Mouse (Mus musculus) G1E (cell line): ENCODE measurements around the gene Gripap1.

Experiments used
- CTCF ChIP-seq: IDR thresholded peaks from 2 replicates; pipeline ENCODE4 v1.5.1; 2012; ENCODE audit warnings: low read depth, low read length, inconsistent platforms, mixed read lengths
- GATA1 ChIP-seq: IDR thresholded peaks from 2 replicates; pipeline ENCODE4 v1.6.1; 2012; ENCODE audit warnings: borderline replicate concordance, low read length, inconsistent platforms, mixed read lengths
- POLR2AphosphoS5 ChIP-seq: IDR thresholded peaks from 2 replicates; pipeline ENCODE4 v1.6.1; 2012; ENCODE audit warnings: low read depth, low read length, inconsistent platforms; ENCODE audit not compliant: insufficient replicate concordance

DNA sequence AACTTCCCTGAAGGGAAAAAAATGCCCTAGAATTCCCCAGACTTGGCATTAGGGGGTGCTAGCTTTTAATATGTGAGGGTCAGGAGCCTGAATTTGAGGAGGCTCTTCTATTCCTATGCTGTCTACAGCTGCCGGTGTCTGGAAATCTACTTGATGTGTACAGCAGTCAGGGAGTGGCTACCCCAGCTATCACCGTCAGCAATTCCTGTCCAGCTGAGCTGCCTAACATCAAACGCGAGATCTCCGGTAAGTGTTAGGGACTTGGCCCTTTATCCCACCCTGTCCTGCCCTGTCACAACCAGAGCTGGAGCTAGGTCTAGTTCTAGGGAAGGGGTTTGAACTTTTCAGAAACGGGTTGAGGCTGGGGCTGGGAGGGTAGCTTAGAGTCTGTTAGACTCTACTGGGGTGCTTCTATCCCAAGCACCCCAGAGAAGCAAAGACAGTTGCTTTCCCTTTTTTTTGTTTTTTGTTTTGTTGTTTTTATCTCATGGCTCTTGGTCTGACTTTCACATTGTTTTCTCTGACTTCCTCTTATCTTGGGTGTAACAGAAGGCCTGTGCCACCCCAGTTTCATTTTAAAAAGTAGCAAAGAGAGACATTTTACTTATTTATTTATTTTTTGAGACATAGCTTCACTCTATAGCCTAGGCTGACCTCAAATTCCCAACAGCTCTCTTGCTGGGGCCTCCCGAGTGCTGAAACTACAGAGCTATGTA is 20.1 kb upstream of the Gripap1 start:
- TF ChIP-seq CTCF, result no peak
- TF ChIP-seq GATA1, result no peak
- TF ChIP-seq POLR2AphosphoS5, result no peak
